Comparison of ENCODE assay signal across 9 mouse cellular contexts in genomic region chr4:141335263-141335796, GRCm38 (mm10). TPM values are rescaled to one million over a fixed set of nuclear protein-coding genes. Genes with fewer than 3 reads are reported as not detected.
DNase-seq lines count a peak whose midpoint lies in the region; ATAC-seq and TF ChIP-seq lines count a peak whose summit lies in the region.
"Had no signal": no experiment of that assay in that cellular context is flagged by ENCODE, and none has a peak within 500 bp of the region (broad histone marks: within the 10 kb centered on the region; RNA-seq: fewer than 3 reads in every experiment).

No protein-coding gene starts in this region.

- peak overlapping the region; percentile 17; the same call in 1 of the 2 replicates for H3K27ac ChIP-seq in intestine, embryonic 15.5 days
- no peak overlapping the region for H3K27ac ChIP-seq in intestine, postnatal 0 days (ENCODE audit: low read depth, low read length)
- peak overlapping the region; percentile 82 for H3K27ac ChIP-seq in embryonic facial prominence, embryonic 10.5 days (replicated peaks)
- peak overlapping the region; percentile 59 for H3K27ac ChIP-seq in hindbrain, embryonic 15.5 days (replicated peaks)
- peak overlapping the region; percentile 75 for H3K27ac ChIP-seq in neural tube, embryonic 13.5 days (replicated peaks)

- H3K4me3 ChIP-seq in intestine, embryonic 15.5 days (replicated peaks): no peak overlapping the region
- no peak overlapping the region for H3K4me3 ChIP-seq in intestine, postnatal 0 days (ENCODE audit: low read depth, low read length)
- H3K4me3 ChIP-seq in embryonic facial prominence, embryonic 10.5 days: no peak overlapping the region
- H3K4me3 ChIP-seq in hindbrain, embryonic 15.5 days: no peak overlapping the region
- no peak overlapping the region for H3K4me3 ChIP-seq in neural tube, embryonic 13.5 days
- H3K4me3 ChIP-seq: myocyte had no signal

- H3K27me3 ChIP-seq in intestine, embryonic 15.5 days (replicated peaks): no peaks in the 10 kb centered on the region
- no peaks in the 10 kb centered on the region for H3K27me3 ChIP-seq in intestine, postnatal 0 days (replicated peaks; ENCODE audit: control insufficient read depth, insufficient read depth, low read length)
- H3K27me3 ChIP-seq in embryonic facial prominence, embryonic 10.5 days (replicated peaks; ENCODE audit: low read depth, poor library complexity, severe bottlenecking): peaks cover 8% of the 10 kb centered on the region
- no peaks in the 10 kb centered on the region for H3K27me3 ChIP-seq in hindbrain, embryonic 15.5 days
- no peaks in the 10 kb centered on the region for H3K27me3 ChIP-seq in neural tube, embryonic 13.5 days

- ATAC-seq in intestine, embryonic 15.5 days: no peak; the same call in 1 of the 2 replicates
- no peak for ATAC-seq in intestine, postnatal 0 days
- ATAC-seq in hindbrain, embryonic 15.5 days (ENCODE audit: low FRiP score, low read depth): peak; percentile 81
- peak; percentile 81 for ATAC-seq in neural tube, embryonic 13.5 days (ENCODE audit: low read depth)

- no peaks in the 10 kb centered on the region for H3K36me3 ChIP-seq in intestine, embryonic 15.5 days
- H3K36me3 ChIP-seq in intestine, postnatal 0 days (ENCODE audit: control insufficient read depth, insufficient read depth): no peaks in the 10 kb centered on the region; the same call in 1 of the 2 replicates
- H3K36me3 ChIP-seq in embryonic facial prominence, embryonic 10.5 days (replicated peaks): no peaks in the 10 kb centered on the region
- H3K36me3 ChIP-seq in hindbrain, embryonic 15.5 days: no peaks in the 10 kb centered on the region
- no peaks in the 10 kb centered on the region for H3K36me3 ChIP-seq in neural tube, embryonic 13.5 days

- no peak for TF ChIP-seq CTCF in intestine, postnatal 0 days (IDR thresholded peaks at IDR 0.05; ENCODE audit: low read depth)

- H3K4me2 ChIP-seq in intestine, embryonic 15.5 days (replicated peaks): no peak overlapping the region
- no peak overlapping the region for H3K4me2 ChIP-seq in intestine, postnatal 0 days (replicated peaks; ENCODE audit: low read depth)
- H3K4me2 ChIP-seq in hindbrain, embryonic 15.5 days: no peak overlapping the region
- H3K4me2 ChIP-seq in neural tube, embryonic 13.5 days: no peak overlapping the region

- H3K9me3 ChIP-seq in intestine, embryonic 15.5 days: no peaks in the 10 kb centered on the region
- H3K9me3 ChIP-seq in intestine, postnatal 0 days (ENCODE audit: control insufficient read depth): no peaks in the 10 kb centered on the region
- H3K9me3 ChIP-seq in embryonic facial prominence, embryonic 10.5 days: no peaks in the 10 kb centered on the region
- no peaks in the 10 kb centered on the region for H3K9me3 ChIP-seq in hindbrain, embryonic 15.5 days
- H3K9me3 ChIP-seq in neural tube, embryonic 13.5 days: no peaks in the 10 kb centered on the region

- DNase-seq in embryonic facial prominence, embryonic 10.5 days (ENCODE audit: low spot score): peak; percentile 65
- DNase-seq in layer of hippocampus, adult 9-10 months (ENCODE audit: low spot score): no peak
- no peak for DNase-seq in MN1 (ENCODE audit: low spot score)
- DNase-seq in layer of hippocampus, adult 11-12 months (ENCODE audit: low spot score): no peak

- WGBS in intestine, embryonic 15.5 days: 29% methylated on average over 3 of the region's 3 CpGs
- WGBS in intestine, postnatal 0 days: 41% methylated on average over 3 of the region's 3 CpGs
- 2% methylated on average over 3 of the region's 3 CpGs for WGBS in embryonic facial prominence, embryonic 10.5 days
- 0% methylated on average over 2 of the region's 3 CpGs for WGBS in hindbrain, embryonic 15.5 days
- 12% methylated on average over 3 of the region's 3 CpGs for WGBS in neural tube, embryonic 13.5 days

- peaks cover 32% of the 10 kb centered on the region for H3K4me1 ChIP-seq in intestine, embryonic 15.5 days (replicated peaks)
- H3K4me1 ChIP-seq in intestine, postnatal 0 days (replicated peaks; ENCODE audit: control insufficient read depth, insufficient read depth, low read length): 0 out of 2 replicates have a peak, but pooled peaks cover 3% of the 10 kb centered on the region
- H3K4me1 ChIP-seq in embryonic facial prominence, embryonic 10.5 days: peaks cover 62% of the 10 kb centered on the region
- H3K4me1 ChIP-seq in hindbrain, embryonic 15.5 days (replicated peaks): peaks cover 26% of the 10 kb centered on the region
- peaks cover 51% of the 10 kb centered on the region for H3K4me1 ChIP-seq in neural tube, embryonic 13.5 days (replicated peaks)

- no peak overlapping the region for H3K9ac ChIP-seq in intestine, embryonic 15.5 days
- no peak overlapping the region for H3K9ac ChIP-seq in intestine, postnatal 0 days (ENCODE audit: low read depth, low read length)
- no peak overlapping the region for H3K9ac ChIP-seq in hindbrain, embryonic 15.5 days
- no peak overlapping the region for H3K9ac ChIP-seq in neural tube, embryonic 13.5 days

RNA-seq across cellular contexts. Expression of gene Fam131c, which starts 32.7 kb away (rescaled TPM):
- polyA plus RNA-seq in intestine, embryonic 15.5 days (2015; fragmentation: Nextera tagmentation; extraction: Ambion mirVana): 2.0 and 2.3 TPM in 2 replicates
- 1.4 and 2.4 TPM in 2 replicates for polyA plus RNA-seq in intestine, postnatal 0 days (2015; fragmentation: Nextera tagmentation; extraction: Ambion mirVana)
- polyA plus RNA-seq in embryonic facial prominence, embryonic 10.5 days (2016; fragmentation: Nextera tagmentation; extraction: Ambion mirVana): 0.28 and 0.44 TPM in 2 replicates
- 42.1 and 42.5 TPM in 2 replicates for polyA plus RNA-seq in hindbrain, embryonic 15.5 days (2015; fragmentation: Nextera tagmentation; extraction: Ambion mirVana)
- 12.6 and 14.2 TPM in 2 replicates for polyA plus RNA-seq in neural tube, embryonic 13.5 days (2015; fragmentation: Nextera tagmentation; extraction: Ambion mirVana)

RNA-seq across cellular contexts. Expression of gene Epha2, which starts 34.3 kb away (rescaled TPM):
- polyA plus RNA-seq in intestine, embryonic 15.5 days (2015; fragmentation: Nextera tagmentation; extraction: Ambion mirVana): 6.7 and 7.2 TPM in 2 replicates
- 5.6 and 6.6 TPM in 2 replicates for polyA plus RNA-seq in intestine, postnatal 0 days (2015; fragmentation: Nextera tagmentation; extraction: Ambion mirVana)
- 2.4 and 3.0 TPM in 2 replicates for polyA plus RNA-seq in embryonic facial prominence, embryonic 10.5 days (2016; fragmentation: Nextera tagmentation; extraction: Ambion mirVana)
- polyA plus RNA-seq in hindbrain, embryonic 15.5 days (2015; fragmentation: Nextera tagmentation; extraction: Ambion mirVana): 1.4 and 1.5 TPM in 2 replicates
- polyA plus RNA-seq in neural tube, embryonic 13.5 days (2015; fragmentation: Nextera tagmentation; extraction: Ambion mirVana): 1.7 and 2.2 TPM in 2 replicates

Comparison
In these comparisons a context has a peak if more than half of its experiments do, and no peak if none do; other contexts are left out.
1. ATAC-seq: peak in hindbrain, embryonic 15.5 days (single experiment) and neural tube, embryonic 13.5 days (single experiment); none in intestine, embryonic 15.5 days (single experiment) and intestine, postnatal 0 days (single experiment).